Mouse (Mus musculus): Measurements from ENCODE around the gene Gm5475.

- no peak for TF ChIP-seq GATA1 (IDR thresholded peaks at IDR 0.05; ENCODE audit: borderline replicate concordance, low read length)
- TF ChIP-seq FLI1 (IDR thresholded peaks at IDR 0.05; ENCODE audit: low read length), result no peak; the same call in 1 of the 2 replicates
Measured at GRCm38 (mm10) chr15:100468295-100469188, 46.6 kb downstream of the Gm5475 start, which contains the start of gene Letmd1.
